Mouse (Mus musculus) midbrain, embryonic 15.5 days (tissue): ENCODE measurements around the gene Polr2f. TPM values are rescaled to one million over a fixed set of nuclear protein-coding genes. Genes with fewer than 3 reads are reported as not detected.
A peak's percentile ranks its signal among the peaks of the same experiment; 100 is the strongest.

Experiments
- ATAC-seq: fragments of 200-750 bp; cut with Nextera tagmentation; replicated peaks from 2 replicates; pipeline ENCODE4 v1.8.0; 2017; ENCODE audit warnings: moderate TSS enrichment
- H3K27ac ChIP-seq: fragments of 300-500 bp; sonication (generic); 2 replicates; pipeline ENCODE4 v1.5.1; 2015; ENCODE audit warnings: mild to moderate bottlenecking, inconsistent platforms
- H3K27me3 ChIP-seq: fragments of 300-500 bp; sonication (generic); replicated peaks from 2 replicates; pipeline ENCODE4 v1.6.1; 2015; ENCODE audit warnings: inconsistent platforms
- H3K36me3 ChIP-seq: fragments of 300-500 bp; sonication (generic); replicated peaks from 2 replicates; pipeline ENCODE4 v1.6.1; 2015; ENCODE audit warnings: inconsistent platforms
- H3K4me1 ChIP-seq: fragments of 300-500 bp; sonication (generic); 2 replicates; pipeline ENCODE4 v1.6.1; 2015; ENCODE audit warnings: inconsistent platforms
- H3K4me2 ChIP-seq: fragments of 300-500 bp; sonication (generic); 2 replicates; pipeline ENCODE4 v1.6.1; 2015; ENCODE audit warnings: inconsistent platforms, mild to moderate bottlenecking, moderate library complexity
- H3K4me3 ChIP-seq: fragments of 300-500 bp; sonication (generic); 2 replicates; pipeline ENCODE4 v1.5.1; 2015; ENCODE audit warnings: mild to moderate bottlenecking, inconsistent platforms
- H3K9ac ChIP-seq: fragments of 300-500 bp; sonication (generic); 2 replicates; pipeline ENCODE4 v1.6.1; 2015; ENCODE audit warnings: mild to moderate bottlenecking, inconsistent platforms
- H3K9me3 ChIP-seq: fragments of 300-500 bp; sonication (generic); 2 replicates; pipeline ENCODE4 v1.6.1; 2016; ENCODE audit warnings: inconsistent platforms
- WGBS: fragments of 180-500 bp; shearing (Covaris S2); methylation state at CpG from one replicate; pipeline ENCODE4 v1.1.7; 2015; ENCODE audit warnings: mixed read lengths; 5-methylcytosine and 5-hydroxymethylcytosine counted together
- polyA plus RNA-seq: library from polyadenylated mRNA; unstranded; fragments of >200 nt; fragmentation: Nextera tagmentation; extraction: Ambion mirVana; gene quantifications from 2 replicates; pipeline ENCODE4 v1.2.1, GENCODE M21; 2015

Gene Polr2f
- polyA plus RNA-seq, 1 experiment from 2014 or later = 243 TPM

GRCm38 (mm10) chr15:79139640-79140039, 1.2 kb upstream of the Polr2f start:
- Histone ChIP-seq H3K4me2 (no peak overlapping the region), H3K36me3 (0 out of 2 replicates have a peak, but pooled peaks cover 6% of the 10 kb centered on the region), H3K27ac (no peak overlapping the region), H3K9ac (no peak overlapping the region), H3K9me3 (no peaks in the 10 kb centered on the region), H3K4me3 (no peak overlapping the region), H3K27me3 (no peaks in the 10 kb centered on the region), H3K4me1 (peaks cover 27% of the 10 kb centered on the region)
- WGBS = 64% methylated on average over 10 of the region's 10 CpGs
- ATAC-seq = no peak

DNA sequence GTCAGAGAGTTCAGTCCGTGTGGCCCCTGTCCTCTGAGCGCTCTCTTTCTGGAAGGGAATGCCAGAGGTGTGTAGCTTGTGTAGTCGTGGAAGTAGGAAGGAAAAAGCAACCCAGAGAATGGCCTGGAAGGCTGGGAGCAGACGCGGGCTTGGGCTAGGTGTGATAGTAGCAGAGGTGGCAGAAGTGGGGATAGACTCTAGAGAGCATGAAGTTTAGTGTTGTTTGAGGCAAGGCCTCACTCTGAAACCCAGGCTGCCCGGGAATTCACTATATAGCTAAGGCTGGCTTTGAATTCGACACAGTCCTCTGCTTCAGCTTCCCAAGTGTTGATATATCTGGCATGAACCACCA, 733 bp downstream of the Polr2f start:
- Histone ChIP-seq H3K4me1 (peaks cover 27% of the 10 kb centered on the region), H3K9ac (peak overlapping the region; percentile 78), H3K27ac (peak overlapping the region; percentile 31; the same call in 1 of the 2 replicates), H3K27me3 (no peaks in the 10 kb centered on the region), H3K36me3 (peaks cover 15% of the 10 kb centered on the region), H3K4me2 (peak overlapping the region; percentile 90), H3K9me3 (no peaks in the 10 kb centered on the region), H3K4me3 (peak overlapping the region; percentile 91)
- WGBS = under 1% methylated on average over 7 of the region's 7 CpGs
- ATAC-seq = no peak; the same call in 1 of the 2 replicates

DNA sequence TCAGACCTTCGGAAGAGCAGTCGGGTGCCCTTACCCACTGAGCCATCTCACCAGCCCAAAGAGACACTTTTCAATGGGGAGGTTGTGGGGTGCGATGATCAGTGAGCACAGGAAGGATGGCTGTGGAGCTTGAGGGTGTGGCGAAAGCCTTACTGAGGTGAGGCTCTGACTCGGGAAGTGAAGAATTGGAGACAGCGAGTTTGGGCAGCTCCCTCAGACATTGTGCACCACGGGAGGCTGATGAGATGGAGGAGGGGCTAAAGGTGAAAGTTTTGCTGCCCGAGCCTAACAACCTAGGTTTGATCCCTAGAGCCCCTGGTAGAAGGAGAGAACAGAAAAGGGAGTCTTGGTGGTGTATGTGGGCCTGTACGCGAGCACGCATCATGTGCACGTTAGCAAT, 2.5 kb downstream of the Polr2f start:
- H3K36me3 ChIP-seq = peaks cover 29% of the 10 kb centered on the region
- no peak overlapping the region for H3K4me2 ChIP-seq
- no peak overlapping the region for H3K9ac ChIP-seq
- WGBS = 91% methylated on average over 12 of the region's 12 CpGs
- no peak for ATAC-seq
- peaks cover 27% of the 10 kb centered on the region for H3K4me1 ChIP-seq
- no peaks in the 10 kb centered on the region for H3K9me3 ChIP-seq
- no peaks in the 10 kb centered on the region for H3K27me3 ChIP-seq
- H3K4me3 ChIP-seq = no peak overlapping the region
- no peak overlapping the region for H3K27ac ChIP-seq

GRCm38 (mm10) chr15:79144021-79144420, 3.2 kb downstream of the Polr2f start:
- H3K4me2 ChIP-seq = no peak overlapping the region
- no peak overlapping the region for H3K9ac ChIP-seq
- H3K36me3 ChIP-seq = peaks cover 29% of the 10 kb centered on the region
- H3K9me3 ChIP-seq = no peaks in the 10 kb centered on the region
- 89% methylated on average over 8 of the region's 8 CpGs for WGBS
- H3K4me1 ChIP-seq = peaks cover 27% of the 10 kb centered on the region
- no peak overlapping the region for H3K4me3 ChIP-seq
- ATAC-seq = no peak
- H3K27me3 ChIP-seq = no peaks in the 10 kb centered on the region
- no peak overlapping the region for H3K27ac ChIP-seq

GRCm38 (mm10) chr15:79145522-79145921, 4.7 kb downstream of the Polr2f start:
- ATAC-seq = no peak
- Histone ChIP-seq H3K9ac (no peak overlapping the region), H3K4me2 (no peak overlapping the region), H3K27ac (no peak overlapping the region), H3K4me3 (no peak overlapping the region), H3K9me3 (no peaks in the 10 kb centered on the region), H3K36me3 (peaks cover 33% of the 10 kb centered on the region), H3K4me1 (peaks cover 19% of the 10 kb centered on the region), H3K27me3 (no peaks in the 10 kb centered on the region)
- WGBS = 92% methylated on average over 7 of the region's 7 CpGs

DNA sequence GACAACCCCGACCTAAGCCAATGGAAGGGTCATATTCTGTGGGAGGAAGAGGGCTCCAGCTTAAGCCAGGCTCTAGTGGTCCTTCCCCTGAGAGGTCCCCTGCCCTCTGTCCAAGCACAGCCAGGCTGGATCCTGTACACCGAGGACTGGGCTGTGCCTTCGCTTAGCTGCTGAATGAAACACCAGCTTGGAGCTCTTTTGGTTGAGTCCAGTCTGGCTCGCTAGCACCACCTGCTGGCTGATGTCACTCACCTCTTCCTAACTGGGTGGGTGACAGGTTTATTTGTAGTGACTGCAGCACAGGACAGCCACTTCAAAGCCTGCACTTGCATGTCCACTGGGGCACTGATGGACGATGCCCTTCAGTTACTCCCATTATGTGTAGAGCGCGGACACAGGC, 7.7 kb downstream of the Polr2f start:
- ATAC-seq = peak; percentile 57
- no peak overlapping the region for H3K9ac ChIP-seq
- peaks cover 33% of the 10 kb centered on the region for H3K36me3 ChIP-seq
- no peak overlapping the region for H3K4me3 ChIP-seq
- H3K27ac ChIP-seq = no peak overlapping the region
- peaks cover 9% of the 10 kb centered on the region for H3K4me1 ChIP-seq
- no peaks in the 10 kb centered on the region for H3K27me3 ChIP-seq
- H3K4me2 ChIP-seq = no peak overlapping the region
- 51% methylated on average over 7 of the region's 7 CpGs for WGBS
- no peaks in the 10 kb centered on the region for H3K9me3 ChIP-seq

DNA sequence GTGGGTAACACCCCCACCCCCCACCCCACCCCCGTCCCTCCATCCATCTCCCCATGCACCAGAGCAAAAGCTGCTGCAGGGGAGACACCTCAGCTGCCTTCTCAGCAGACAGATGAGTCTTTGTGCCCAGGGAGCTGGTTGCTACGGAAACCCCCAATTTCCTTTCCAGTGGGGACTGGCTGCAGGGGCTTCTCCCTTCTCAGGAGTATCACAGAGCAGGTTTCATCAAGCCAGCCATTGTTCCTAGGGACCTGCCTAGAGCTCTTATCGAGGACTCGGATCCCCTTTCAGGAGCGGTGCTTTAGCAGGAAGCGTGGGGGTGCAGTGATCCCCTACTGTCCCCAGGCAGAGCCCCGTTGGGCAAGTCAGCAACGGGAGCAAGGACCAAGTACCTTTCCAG, 11.1 kb downstream of the Polr2f start:
- ATAC-seq = peak; percentile 37; the same call in 1 of the 2 replicates
- WGBS = 33% methylated on average over 8 of the region's 8 CpGs
- H3K9ac ChIP-seq = no peak overlapping the region

GRCm38 (mm10) chr15:79152709-79153108, 11.9 kb downstream of the Polr2f start:
- H3K9me3 ChIP-seq = no peaks in the 10 kb centered on the region
- no peak overlapping the region for H3K4me2 ChIP-seq
- H3K4me3 ChIP-seq = no peak overlapping the region
- 49% methylated on average over 6 of the region's 6 CpGs for WGBS
- H3K9ac ChIP-seq = no peak overlapping the region
- peaks cover 7% of the 10 kb centered on the region; the same call in 1 of the 2 replicates for H3K36me3 ChIP-seq
- peak overlapping the region; percentile 68 for H3K27ac ChIP-seq
- H3K4me1 ChIP-seq = peaks cover 8% of the 10 kb centered on the region
- ATAC-seq = no peak
- H3K27me3 ChIP-seq = no peaks in the 10 kb centered on the region

More for the DNA sequence above, 11.1 kb downstream of the Polr2f start:
- Histone ChIP-seq H3K27ac (peak overlapping the region; percentile 68), H3K4me1 (peaks cover 8% of the 10 kb centered on the region), H3K4me3 (no peak overlapping the region), H3K9me3 (no peaks in the 10 kb centered on the region), H3K4me2 (no peak overlapping the region), H3K27me3 (no peaks in the 10 kb centered on the region), H3K36me3 (peaks cover 15% of the 10 kb centered on the region; the same call in 1 of the 2 replicates)

DNA sequence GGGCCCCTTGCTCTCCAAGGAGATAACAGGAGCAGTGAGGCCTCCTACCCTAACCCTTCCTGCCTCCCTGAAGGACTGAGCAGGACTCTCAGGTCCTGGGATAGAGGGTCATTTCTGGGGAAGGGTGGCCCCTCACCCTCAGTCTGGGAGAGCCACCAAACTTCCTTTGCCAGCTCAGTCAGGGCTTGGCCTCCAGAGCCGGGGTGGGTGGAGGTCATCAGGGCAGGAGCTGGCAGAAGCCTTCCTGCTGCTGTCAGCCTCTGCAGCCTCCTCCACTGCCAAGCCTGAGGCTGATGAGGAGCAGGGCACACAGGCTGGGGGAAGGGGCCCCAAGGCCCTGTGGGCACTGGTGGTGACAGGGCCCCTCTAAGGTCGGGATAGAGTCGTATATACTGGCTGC, 14.8 kb downstream of the Polr2f start:
- no peak for ATAC-seq
- H3K36me3 ChIP-seq = no peaks in the 10 kb centered on the region
- peaks cover 8% of the 10 kb centered on the region for H3K4me1 ChIP-seq

GRCm38 (mm10) chr15:79162301-79162700, 21.5 kb downstream of the Polr2f start:
- Histone ChIP-seq H3K9ac (no peak overlapping the region), H3K27ac (no peak overlapping the region), H3K4me2 (no peak overlapping the region), H3K9me3 (no peaks in the 10 kb centered on the region), H3K36me3 (no peaks in the 10 kb centered on the region), H3K4me1 (peaks cover 6% of the 10 kb centered on the region; the same call in 1 of the 2 replicates), H3K27me3 (peaks cover 43% of the 10 kb centered on the region), H3K4me3 (no peak overlapping the region)
- 72% methylated on average over 7 of the region's 7 CpGs for WGBS
- ATAC-seq = no peak

More for the DNA sequence above, 14.8 kb downstream of the Polr2f start:
- Histone ChIP-seq H3K9ac (no peak overlapping the region), H3K4me3 (no peak overlapping the region), H3K9me3 (no peaks in the 10 kb centered on the region), H3K4me2 (no peak overlapping the region), H3K27ac (no peak overlapping the region), H3K27me3 (no peaks in the 10 kb centered on the region)
- 44% methylated on average over 3 of the region's 3 CpGs for WGBS

DNA sequence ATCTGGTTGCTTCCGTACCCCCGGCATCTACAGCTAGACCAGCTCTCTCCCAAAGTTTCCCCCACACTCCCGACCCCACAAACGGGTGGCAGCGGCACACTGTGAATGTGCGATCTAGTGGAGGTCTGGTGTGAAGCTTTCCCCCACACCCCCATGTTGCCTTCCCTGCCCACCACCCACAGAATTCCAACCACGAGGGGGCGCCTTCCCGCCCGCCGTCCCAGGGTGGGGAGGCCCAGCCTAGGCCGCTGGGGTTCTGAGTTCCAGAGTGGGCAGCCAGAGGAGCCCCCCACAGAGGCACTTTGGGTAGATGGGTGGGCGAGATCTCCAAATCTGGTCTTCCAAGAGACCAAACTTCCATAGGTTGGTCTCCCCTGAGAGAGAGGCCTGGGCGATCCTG, 22.0 kb downstream of the Polr2f start:
- no peak for ATAC-seq
- peaks cover 43% of the 10 kb centered on the region for H3K27me3 ChIP-seq
- H3K9me3 ChIP-seq = no peaks in the 10 kb centered on the region
- H3K4me1 ChIP-seq = peaks cover 6% of the 10 kb centered on the region; the same call in 1 of the 2 replicates
- no peak overlapping the region for H3K4me3 ChIP-seq
- WGBS = 50% methylated on average over 14 of the region's 14 CpGs
- no peak overlapping the region for H3K4me2 ChIP-seq
- no peaks in the 10 kb centered on the region for H3K36me3 ChIP-seq
- no peak overlapping the region for H3K9ac ChIP-seq
- no peak overlapping the region for H3K27ac ChIP-seq

- no peak for ATAC-seq
- H3K27ac ChIP-seq = no peak overlapping the region
- H3K27me3 ChIP-seq = peaks cover 43% of the 10 kb centered on the region
- H3K36me3 ChIP-seq = no peaks in the 10 kb centered on the region
- H3K9ac ChIP-seq = no peak overlapping the region
- H3K9me3 ChIP-seq = no peaks in the 10 kb centered on the region
- H3K4me1 ChIP-seq = peaks cover 6% of the 10 kb centered on the region; the same call in 1 of the 2 replicates
- H3K4me3 ChIP-seq = no peak overlapping the region
- no peak overlapping the region for H3K4me2 ChIP-seq
- 6% methylated on average over 13 of the region's 15 CpGs for WGBS
Measured at GRCm38 (mm10) chr15:79164251-79164650, 23.4 kb downstream of the Polr2f start.

DNA sequence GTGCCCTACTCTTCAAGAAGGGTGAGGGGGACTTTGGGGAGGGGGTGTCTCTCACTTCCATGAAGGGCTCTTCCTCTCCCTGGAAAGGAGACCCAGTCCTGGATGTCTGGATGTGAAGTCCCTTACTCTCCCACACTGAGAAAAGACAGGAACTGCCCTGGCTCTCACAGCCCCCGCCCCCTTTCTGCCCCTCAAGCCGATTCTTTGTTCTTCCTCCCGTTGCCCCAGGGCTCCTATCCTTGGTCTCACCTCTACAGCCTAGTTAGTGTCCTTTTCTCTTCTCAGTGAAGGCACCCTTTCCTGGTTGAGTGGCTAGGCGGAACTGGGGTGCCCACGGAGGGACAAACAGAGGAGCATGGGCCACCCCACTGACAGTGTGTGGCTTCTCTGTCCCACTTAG, 24.3 kb downstream of the Polr2f start, which contains the start of gene Sox10:
TSS of gene Sox10 (minus strand) at position 101 of the 400 bp plus-strand sequence.
- Histone ChIP-seq H3K27me3 (peaks cover 43% of the 10 kb centered on the region), H3K9me3 (no peaks in the 10 kb centered on the region), H3K4me2 (no peak within 1 kb of the TSS), H3K4me1 (peaks cover 6% of the 10 kb centered on the region; the same call in 1 of the 2 replicates), H3K4me3 (no peak within 1 kb of the TSS), H3K27ac (no peak within 1 kb of the TSS), H3K36me3 (no peaks in the 10 kb centered on the region), H3K9ac (no peak within 1 kb of the TSS; the same call in 1 of the 2 replicates)
- ATAC-seq = no peak
- WGBS = 35% methylated on average over 5 of the region's 5 CpGs
